Mouse (Mus musculus) ovary, postnatal 10 days (tissue): ENCODE results near the gene Ppp2ca.
"Not testable (repeated sequence)": the region's sequence is repeated elsewhere in the genome, so short reads cannot be mapped to it uniquely, and the experiment has no call there.

ENCODE experiments used
- DNase-seq: peaks from one replicate; pipeline ENCODE4 v3.0.0; 2022; ENCODE audit warnings: low spot score

Gene Ppp2ca

GRCm38 (mm10) chr11:52094568-52094967, 3.9 kb upstream of the Ppp2ca start:
- no peak for DNase-seq

GRCm38 (mm10) chr11:52097016-52097415, 1.5 kb upstream of the Ppp2ca start:
- DNase-seq: no peak

- DNase-seq: no peak
These were observed 885 bp upstream of the Ppp2ca start for GRCm38 (mm10) chr11:52097596-52097995.

- peak; percentile 63 for DNase-seq
These were observed 715 bp downstream of the Ppp2ca start for GRCm38 (mm10) chr11:52099031-52099761.

- DNase-seq: no peak
These were observed 1.3 kb downstream of the Ppp2ca start for GRCm38 (mm10) chr11:52099771-52100219.

GRCm38 (mm10) chr11:52102977-52103376, 4.5 kb downstream of the Ppp2ca start:
- no peak for DNase-seq

- no peak for DNase-seq
These were observed 7.0 kb downstream of the Ppp2ca start for GRCm38 (mm10) chr11:52105503-52105902.

GRCm38 (mm10) chr11:52106037-52106436, 7.6 kb downstream of the Ppp2ca start:
- no peak for DNase-seq

GRCm38 (mm10) chr11:52106438-52106837, 8.0 kb downstream of the Ppp2ca start:
- no peak for DNase-seq

- no peak for DNase-seq
These were observed 10.3 kb downstream of the Ppp2ca start for GRCm38 (mm10) chr11:52108796-52109195.

- no peak for DNase-seq
These were observed 10.9 kb downstream of the Ppp2ca start for GRCm38 (mm10) chr11:52109421-52109820.

GRCm38 (mm10) chr11:52115479-52115878, 17.0 kb downstream of the Ppp2ca start:
- no peak for DNase-seq

GRCm38 (mm10) chr11:52116117-52116516, 17.6 kb downstream of the Ppp2ca start:
- DNase-seq: not testable (repeated sequence)

- DNase-seq: no peak
These were observed 18.7 kb downstream of the Ppp2ca start for GRCm38 (mm10) chr11:52117156-52117555.

- DNase-seq: not testable (repeated sequence)
These were observed 21.9 kb downstream of the Ppp2ca start for GRCm38 (mm10) chr11:52120415-52120814.

GRCm38 (mm10) chr11:52122045-52122444, 23.6 kb downstream of the Ppp2ca start:
- DNase-seq: no peak

- no peak for DNase-seq
These were observed 26.0 kb downstream of the Ppp2ca start for GRCm38 (mm10) chr11:52124468-52124867.

GRCm38 (mm10) chr11:52127169-52127568, 28.7 kb downstream of the Ppp2ca start:
- DNase-seq: no peak

- no peak for DNase-seq
These were observed 29.3 kb downstream of the Ppp2ca start for GRCm38 (mm10) chr11:52127760-52128159.

- DNase-seq: no peak
These were observed 30.0 kb downstream of the Ppp2ca start for GRCm38 (mm10) chr11:52128316-52129061.

GRCm38 (mm10) chr11:52129171-52129570, 30.7 kb downstream of the Ppp2ca start:
- DNase-seq: no peak

- no peak for DNase-seq
These were observed 31.4 kb downstream of the Ppp2ca start for GRCm38 (mm10) chr11:52129621-52130450.
